In genomic region chr14:74294560-74294959, GRCm38 (mm10) we compare ENCODE assay signal across 24 mouse cellular contexts.
A peak's percentile ranks its signal among the peaks of the same experiment; 100 is the strongest.
DNase-seq lines count a peak whose midpoint lies in the region; ATAC-seq and TF ChIP-seq lines count a peak whose summit lies in the region.
"Had no signal": no experiment of that assay in that cellular context is flagged by ENCODE, and none has a peak within 500 bp of the region (broad histone marks: within the 10 kb centered on the region; RNA-seq: fewer than 3 reads in every experiment).

No protein-coding gene starts in this region.

- H3K4me1 ChIP-seq in heart, embryonic 11.5 days (ENCODE audit: control insufficient read depth, insufficient read depth, low read length): no peaks in the 10 kb centered on the region
- no peaks in the 10 kb centered on the region for H3K4me1 ChIP-seq in lung, embryonic 14.5 days (ENCODE audit: insufficient read depth)
- H3K4me1 ChIP-seq: forebrain, embryonic 15.5 days; heart, embryonic 13.5 days; liver, embryonic 12.5 days; midbrain, embryonic 10.5 days; midbrain, embryonic 15.5 days had no signal

- no peaks in the 10 kb centered on the region for H3K27me3 ChIP-seq in heart, embryonic 11.5 days (ENCODE audit: control insufficient read depth, insufficient read depth, low read length)
- no peaks in the 10 kb centered on the region for H3K27me3 ChIP-seq in lung, embryonic 14.5 days (ENCODE audit: insufficient read depth, low read length)
- H3K27me3 ChIP-seq in myocyte (ENCODE audit: control insufficient read depth, insufficient read depth, insufficient read length): no peaks in the 10 kb centered on the region
- H3K27me3 ChIP-seq: forebrain, embryonic 15.5 days; heart, embryonic 13.5 days; liver, embryonic 12.5 days; midbrain, embryonic 15.5 days had no signal

- no peaks in the 10 kb centered on the region for H3K9me3 ChIP-seq in heart, embryonic 11.5 days (replicated peaks; ENCODE audit: control insufficient read depth, low read length)
- no peaks in the 10 kb centered on the region for H3K9me3 ChIP-seq in lung, embryonic 14.5 days (ENCODE audit: low read depth, low read length)
- H3K9me3 ChIP-seq: forebrain, embryonic 15.5 days; heart, embryonic 13.5 days; liver, embryonic 12.5 days; midbrain, embryonic 10.5 days; midbrain, embryonic 15.5 days had no signal

- no peak overlapping the region for H3ac ChIP-seq in myocyte (ENCODE audit: control insufficient read depth, insufficient read length)

- H3K36me3 ChIP-seq in heart, embryonic 11.5 days (ENCODE audit: control insufficient read depth, insufficient read depth, low read length): no peaks in the 10 kb centered on the region
- no peaks in the 10 kb centered on the region for H3K36me3 ChIP-seq in lung, embryonic 14.5 days (ENCODE audit: insufficient read depth)
- H3K36me3 ChIP-seq in myocyte (ENCODE audit: control insufficient read depth, insufficient read depth): no peaks in the 10 kb centered on the region
- H3K36me3 ChIP-seq: forebrain, embryonic 15.5 days; heart, embryonic 13.5 days; liver, embryonic 12.5 days; midbrain, embryonic 10.5 days; midbrain, embryonic 15.5 days had no signal

- H3K79me2 ChIP-seq in myocyte (ENCODE audit: control insufficient read depth, insufficient read depth): no peaks in the 10 kb centered on the region

- WGBS in heart, embryonic 11.5 days (ENCODE audit: insufficient replicate concordance): 67% methylated on average over 3 of the region's 3 CpGs
- 50% methylated on average over 3 of the region's 3 CpGs for WGBS in lung, embryonic 14.5 days

- no peak overlapping the region for H3K27ac ChIP-seq in heart, embryonic 11.5 days (ENCODE audit: low read depth, low read length)
- H3K27ac ChIP-seq in lung, embryonic 14.5 days (ENCODE audit: low read depth): no peak overlapping the region
- H3K27ac ChIP-seq: forebrain, embryonic 15.5 days; gastrocnemius, adult 2 months; heart, embryonic 13.5 days; hindbrain, embryonic 14.5 days; liver, embryonic 12.5 days; midbrain, embryonic 10.5 days; midbrain, embryonic 15.5 days had no signal

- TF ChIP-seq CTCF in lung, embryonic 14.5 days (IDR thresholded peaks at IDR 0.05; ENCODE audit: low read depth): no peak

- no peak overlapping the region for H3K4me2 ChIP-seq in heart, embryonic 11.5 days
- H3K4me2 ChIP-seq in lung, embryonic 14.5 days: no peak overlapping the region
- H3K4me2 ChIP-seq in myocyte (ENCODE audit: low read depth): peak overlapping the region; percentile 15
- H3K4me2 ChIP-seq: forebrain, embryonic 15.5 days; heart, embryonic 13.5 days; hindbrain, embryonic 14.5 days; liver, embryonic 12.5 days; midbrain, embryonic 15.5 days had no signal

- H3K9ac ChIP-seq in heart, embryonic 11.5 days (ENCODE audit: low read depth, low read length): no peak overlapping the region
- no peak overlapping the region for H3K9ac ChIP-seq in lung, embryonic 14.5 days
- H3K9ac ChIP-seq: forebrain, embryonic 15.5 days; heart, embryonic 13.5 days; hindbrain, embryonic 14.5 days; liver, embryonic 12.5 days; liver, postnatal 0 days; midbrain, embryonic 15.5 days had no signal

- ATAC-seq in heart, embryonic 11.5 days (replicated peaks; ENCODE audit: insufficient number of reproducible peaks, low FRiP score, low TSS enrichment): no peak
- no peak for ATAC-seq in lung, embryonic 14.5 days (ENCODE audit: insufficient read depth)
- ATAC-seq: forebrain, embryonic 15.5 days; intestine, postnatal 0 days; liver, embryonic 12.5 days; liver, postnatal 0 days; midbrain, embryonic 15.5 days had no signal

- no peak overlapping the region for H3K4me3 ChIP-seq in heart, embryonic 11.5 days (ENCODE audit: low read depth, low read length)
- H3K4me3 ChIP-seq in lung, embryonic 14.5 days (ENCODE audit: low read depth, low read length): no peak overlapping the region
- no peak overlapping the region for H3K4me3 ChIP-seq in myocyte
- H3K4me3 ChIP-seq: forebrain, embryonic 15.5 days; gastrocnemius, adult 2 months; heart, embryonic 13.5 days; liver, embryonic 12.5 days; midbrain, embryonic 10.5 days; midbrain, embryonic 15.5 days had no signal

- peak; percentile 13 for DNase-seq in heart, adult 8-10 months (ENCODE audit: low spot score)
- peak; percentile 2 for DNase-seq in lung, embryonic 14.5 days
- DNase-seq in lung, postnatal 36 days: no peak
- peak; percentile 66 for DNase-seq in NIH3T3 (ENCODE audit: low read depth)
- DNase-seq in layer of hippocampus, adult 8-10 months (ENCODE audit: low spot score in 2 of 2): no peak
- DNase-seq: adrenal gland, adult 8-10 months; B cell, adult 2 months; cerebellum, adult 8-10 months; cerebellum, postnatal 25 days; gastrocnemius, adult 2 months; gastrocnemius, postnatal 36 days; kidney, postnatal 14 days; liver, postnatal 0 days; lung, postnatal 10 days; thymus, postnatal 14 days had no signal

- no peak for TF ChIP-seq POLR2A in myocyte (IDR thresholded peaks at IDR 0.05; ENCODE audit: insufficient read length, low read depth)

TF ChIP-seq in myocyte, 11 proteins besides CTCF, POLR2A, EP300 and RAD21:
- TF ChIP-seq REST (IDR thresholded peaks at IDR 0.05; ENCODE audit: insufficient read depth, insufficient read length) (no peak), TCF12 (IDR thresholded peaks at IDR 0.05; ENCODE audit: insufficient read depth, poor library complexity, severe bottlenecking) (no peak), SRF (IDR thresholded peaks at IDR 0.05; ENCODE audit: control insufficient read depth, insufficient read length, low read depth) (no peak), USF1 (IDR thresholded peaks at IDR 0.05; ENCODE audit: low read depth) (no peak), E2F4 (IDR thresholded peaks at IDR 0.05; ENCODE audit: insufficient read depth) (no peak), MYOG (IDR thresholded peaks at IDR 0.05; ENCODE audit: control insufficient read depth in 1 of 3, insufficient read depth in 1 of 3, insufficient read length in 2 of 3, low read depth in 2 of 3) (no peak), MAX (IDR thresholded peaks at IDR 0.05; ENCODE audit: low read depth) (no peak), TCF3 (IDR thresholded peaks at IDR 0.05; ENCODE audit: insufficient read length, low read depth) (no peak), MYOD1 (IDR thresholded peaks at IDR 0.05; ENCODE audit: control insufficient read depth in 1 of 3, insufficient read length in 2 of 3, low read depth in 2 of 3) (no peak), CEBPB (IDR thresholded peaks at IDR 0.05; ENCODE audit: insufficient read depth, poor library complexity, severe bottlenecking) (no peak), POLR2AphosphoS2 (IDR thresholded peaks at IDR 0.05; ENCODE audit: insufficient read length, low read depth) (no peak)

Comparison
In these comparisons a context has a peak if more than half of its experiments do, and no peak if none do; other contexts are left out.
1. DNase-seq: peak in heart, adult 8-10 months (single experiment), lung, embryonic 14.5 days (single experiment) and NIH3T3 (single experiment); none in lung, postnatal 36 days (single experiment) and layer of hippocampus, adult 8-10 months (0 of 2).